Mouse (Mus musculus) liver, adult 2 months (tissue): ENCODE measurements around the gene Pgam1. TPM values are rescaled to one million over a fixed set of nuclear protein-coding genes. Genes with fewer than 3 reads are reported as not detected.
"Not testable (repeated sequence)": the region's sequence is repeated elsewhere in the genome, so short reads cannot be mapped to it uniquely, and the experiment has no call there.

Experiments used
- DNase-seq: peaks from one replicate; pipeline ENCODE4 v3.0.0-alpha.2; 2011; ENCODE audit warnings: low read depth, low spot score; ENCODE audit errors: extremely low read depth
- H3K27ac ChIP-seq: fragments of 200-500 bp; replicated peaks from 2 replicates; pipeline ENCODE4 v1.5.1; 2012; ENCODE audit warnings: low read depth, mild to moderate bottlenecking, control low read depth, inconsistent platforms, low read length; ENCODE audit not compliant: insufficient read depth
- H3K27me3 ChIP-seq: fragments of 200-500 bp; 2 replicates; pipeline ENCODE4 v1.6.1; 2012; ENCODE audit warnings: mild to moderate bottlenecking, moderate library complexity, low read length, inconsistent platforms; ENCODE audit not compliant: control insufficient read depth, insufficient read depth
- H3K36me3 ChIP-seq: fragments of 200-500 bp; 2 replicates; pipeline ENCODE4 v1.6.1; 2012; ENCODE audit warnings: low read length, inconsistent platforms; ENCODE audit not compliant: control insufficient read depth, insufficient read depth
- H3K4me1 ChIP-seq: fragments of 200-500 bp; 2 replicates; pipeline ENCODE4 v1.6.1; 2011; ENCODE audit warnings: low read length; ENCODE audit not compliant: control insufficient read depth, insufficient read depth
- H3K4me3 ChIP-seq: fragments of 200-500 bp; 2 replicates; pipeline ENCODE4 v1.5.1; 2011; ENCODE audit warnings: low read depth, mild to moderate bottlenecking, control low read depth, low read length, moderate library complexity; ENCODE audit not compliant: insufficient read depth
- H3K79me2 ChIP-seq: fragments of 200-500 bp; 2 replicates; pipeline ENCODE4 v1.6.1; 2012; ENCODE audit warnings: inconsistent platforms, mild to moderate bottlenecking, low read length, moderate library complexity; ENCODE audit not compliant: control insufficient read depth, insufficient read depth
- H3K9ac ChIP-seq: fragments of 200-500 bp; 2 replicates; pipeline ENCODE4 v1.6.1; 2012; ENCODE audit warnings: low read depth, mild to moderate bottlenecking, control low read depth, inconsistent platforms, low read length
- CTCF ChIP-seq: fragments of 200-500 bp; IDR thresholded peaks from 2 replicates; pipeline ENCODE4 v1.5.1; 2011; ENCODE audit warnings: low read depth, low read length, control low read depth
- POLR2A ChIP-seq: fragments of 200-500 bp; IDR thresholded peaks from 2 replicates; pipeline ENCODE4 v1.6.1; 2011; ENCODE audit warnings: low read length, control low read depth; ENCODE audit not compliant: insufficient read depth; ENCODE audit errors: extremely low read depth
- WGBS: fragments of 180-500 bp; shearing (Covaris S2); methylation state at CpG from one replicate; pipeline ENCODE4 v1.1.7; 2018; 5-methylcytosine and 5-hydroxymethylcytosine counted together
- polyA plus RNA-seq: library from polyadenylated mRNA; depleted of rRNA; stranded (reverse); fragments of >200 nt; gene quantifications from 2 replicates; pipeline ENCODE4 v1.2.3, GENCODE M21; 2012; rRNA removed
- total RNA-seq: library from RNA; depleted of rRNA; stranded (reverse); fragments of >200 nt; gene quantifications from 2 replicates; pipeline ENCODE4 v1.2.3, GENCODE M21; 2014; rRNA removed

Pgam1 gene
- total RNA-seq (108 and 145 TPM in 2 replicates), polyA plus RNA-seq (195 and 215 TPM in 2 replicates)

GRCm38 (mm10) chr19:41911178-41912073 lies at the start of gene Pgam1:
Gene Pgam1, plus strand, starts transcription at chr19:41911923.
- TF ChIP-seq POLR2A (peak; percentile 37; the same call in 1 of the 2 replicates), CTCF (no peak)
- peak within 1 kb of the TSS; percentile 97 for H3K4me3 ChIP-seq
- H3K9ac ChIP-seq = peak within 1 kb of the TSS; percentile 90
- peaks cover 11% of the 10 kb centered on the region for H3K4me1 ChIP-seq
- H3K36me3 ChIP-seq = peaks cover 10% of the 10 kb centered on the region
- WGBS = 3% methylated on average over 54 of the region's 54 CpGs
- peak within 1 kb of the TSS; percentile 78 for H3K27ac ChIP-seq
- H3K27me3 ChIP-seq = no peaks in the 10 kb centered on the region
- peak; percentile 89 for DNase-seq
- H3K79me2 ChIP-seq = peaks cover 18% of the 10 kb centered on the region

- Histone ChIP-seq H3K9ac (no peak overlapping the region), H3K36me3 (peaks cover 13% of the 10 kb centered on the region; the same call in 1 of the 2 replicates), H3K79me2 (no peaks in the 10 kb centered on the region), H3K4me1 (no peaks in the 10 kb centered on the region), H3K27ac (no peak overlapping the region), H3K4me3 (no peak overlapping the region), H3K27me3 (no peaks in the 10 kb centered on the region)
- DNase-seq = no peak
- no peak for TF ChIP-seq CTCF
- no peak for TF ChIP-seq POLR2A
- WGBS = 92% methylated on average over 8 of the region's 8 CpGs
Measured at GRCm38 (mm10) chr19:41866707-41867106, 45.0 kb upstream of the Pgam1 start.

DNA sequence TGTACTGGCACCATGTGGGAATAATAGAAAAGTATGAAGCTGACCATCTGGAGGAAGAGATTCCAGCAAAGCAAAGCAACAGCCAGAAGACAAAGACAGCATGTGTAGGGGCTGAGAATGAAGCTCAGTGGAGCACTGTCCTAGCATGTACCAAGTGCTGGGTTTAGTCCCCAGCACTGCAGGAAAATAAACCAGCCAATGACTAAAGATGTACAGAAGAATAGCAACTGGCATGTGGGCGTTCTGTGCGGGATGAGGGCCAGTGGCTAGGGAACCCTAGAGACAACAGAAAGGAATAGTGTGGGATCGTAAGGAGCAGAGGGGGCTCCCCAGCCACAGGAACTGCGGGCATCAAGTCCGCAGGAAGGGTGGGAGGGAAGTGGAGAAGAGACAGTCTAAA lies 42.4 kb upstream of the Pgam1 start:
- H3K9ac ChIP-seq = no peak overlapping the region
- TF ChIP-seq CTCF (no peak), POLR2A (no peak)
- no peaks in the 10 kb centered on the region for H3K79me2 ChIP-seq
- no peak overlapping the region for H3K4me3 ChIP-seq
- no peak overlapping the region for H3K27ac ChIP-seq
- H3K4me1 ChIP-seq = no peaks in the 10 kb centered on the region
- DNase-seq = no peak
- 99% methylated on average over 5 of the region's 5 CpGs for WGBS
- peaks cover 8% of the 10 kb centered on the region for H3K36me3 ChIP-seq
- H3K27me3 ChIP-seq = no peaks in the 10 kb centered on the region

- H3K9ac ChIP-seq, DNase-seq, H3K27me3 ChIP-seq, H3K79me2 ChIP-seq, H3K4me3 ChIP-seq, H3K27ac ChIP-seq, H3K4me1 ChIP-seq: not testable (repeated sequence)
- H3K36me3 ChIP-seq = peaks cover 11% of the 10 kb centered on the region
- WGBS = 80% methylated on average over 5 of the region's 5 CpGs
Measured at GRCm38 (mm10) chr19:41869946-41870345, 41.8 kb upstream of the Pgam1 start.

- WGBS = 98% methylated on average over 2 of the region's 2 CpGs
- Histone ChIP-seq H3K4me3 (no peak overlapping the region), H3K9ac (no peak overlapping the region), H3K27ac (no peak overlapping the region), H3K36me3 (peaks cover 20% of the 10 kb centered on the region), H3K79me2 (no peaks in the 10 kb centered on the region), H3K4me1 (no peaks in the 10 kb centered on the region), H3K27me3 (no peaks in the 10 kb centered on the region)
- TF ChIP-seq POLR2A (no peak), CTCF (no peak)
- no peak for DNase-seq
Measured at GRCm38 (mm10) chr19:41872285-41872684, 39.4 kb upstream of the Pgam1 start.

DNA sequence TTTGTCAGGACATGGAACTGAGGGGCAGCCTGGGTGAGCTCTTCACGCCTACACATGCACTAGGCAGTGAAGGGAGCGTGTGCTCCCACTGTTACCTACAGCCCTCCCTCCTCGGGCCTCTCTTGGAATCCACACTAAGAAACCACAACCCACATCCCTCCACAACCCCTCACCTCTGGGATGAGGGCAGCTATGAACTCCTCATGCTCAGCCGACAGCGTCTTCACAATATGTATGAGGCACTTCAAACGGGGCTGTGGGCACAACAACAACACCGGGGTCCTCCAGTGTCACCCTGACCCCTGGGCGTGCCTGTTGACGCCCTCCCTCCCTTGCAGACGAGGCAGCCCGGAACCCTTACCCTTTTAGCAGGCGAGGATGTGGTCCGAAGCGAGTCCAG lies 37.4 kb upstream of the Pgam1 start:
- H3K36me3 ChIP-seq = peaks cover 17% of the 10 kb centered on the region
- H3K4me3 ChIP-seq = no peak overlapping the region
- WGBS = 94% methylated on average over 14 of the region's 14 CpGs
- DNase-seq = no peak
- H3K79me2 ChIP-seq = no peaks in the 10 kb centered on the region
- H3K27me3 ChIP-seq = no peaks in the 10 kb centered on the region
- H3K27ac ChIP-seq = no peak overlapping the region
- TF ChIP-seq CTCF (no peak), POLR2A (no peak)
- no peak overlapping the region for H3K9ac ChIP-seq
- H3K4me1 ChIP-seq = no peaks in the 10 kb centered on the region
